Mouse (Mus musculus): ENCODE measurements around the gene Vstm5. TPM values are rescaled to one million over a fixed set of nuclear protein-coding genes. Genes with fewer than 3 reads are reported as not detected.
"Not testable (repeated sequence)": the region's sequence is repeated elsewhere in the genome, so short reads cannot be mapped to it uniquely, and the experiment has no call there.

Vstm5 gene
- 10 to 100 TPM in 1 of 2 experiments, 1 to 10 TPM in 1; 9.9 to 11.4 TPM for total RNA-seq (2021)
- long read RNA-seq, experiment 1, transcript Vstm5-201 (4 exons, 1,991 nt), result major isoform, 8 of 17 reads
- long read RNA-seq, experiment 1, partial matches to known transcripts, result 1 of 17 reads
- long read RNA-seq, experiment 1, other reads (novel, unspliced or antisense), result 8 of 17 reads
- long read RNA-seq, experiment 2, transcript Vstm5-201 (4 exons, 1,991 nt), result major isoform, 10 of 10 reads
- long read RNA-seq, experiment 2, partial matches to known transcripts, result 0 of 10 reads
- long read RNA-seq, experiment 2, other reads (novel, unspliced or antisense), result 0 of 10 reads

DNA sequence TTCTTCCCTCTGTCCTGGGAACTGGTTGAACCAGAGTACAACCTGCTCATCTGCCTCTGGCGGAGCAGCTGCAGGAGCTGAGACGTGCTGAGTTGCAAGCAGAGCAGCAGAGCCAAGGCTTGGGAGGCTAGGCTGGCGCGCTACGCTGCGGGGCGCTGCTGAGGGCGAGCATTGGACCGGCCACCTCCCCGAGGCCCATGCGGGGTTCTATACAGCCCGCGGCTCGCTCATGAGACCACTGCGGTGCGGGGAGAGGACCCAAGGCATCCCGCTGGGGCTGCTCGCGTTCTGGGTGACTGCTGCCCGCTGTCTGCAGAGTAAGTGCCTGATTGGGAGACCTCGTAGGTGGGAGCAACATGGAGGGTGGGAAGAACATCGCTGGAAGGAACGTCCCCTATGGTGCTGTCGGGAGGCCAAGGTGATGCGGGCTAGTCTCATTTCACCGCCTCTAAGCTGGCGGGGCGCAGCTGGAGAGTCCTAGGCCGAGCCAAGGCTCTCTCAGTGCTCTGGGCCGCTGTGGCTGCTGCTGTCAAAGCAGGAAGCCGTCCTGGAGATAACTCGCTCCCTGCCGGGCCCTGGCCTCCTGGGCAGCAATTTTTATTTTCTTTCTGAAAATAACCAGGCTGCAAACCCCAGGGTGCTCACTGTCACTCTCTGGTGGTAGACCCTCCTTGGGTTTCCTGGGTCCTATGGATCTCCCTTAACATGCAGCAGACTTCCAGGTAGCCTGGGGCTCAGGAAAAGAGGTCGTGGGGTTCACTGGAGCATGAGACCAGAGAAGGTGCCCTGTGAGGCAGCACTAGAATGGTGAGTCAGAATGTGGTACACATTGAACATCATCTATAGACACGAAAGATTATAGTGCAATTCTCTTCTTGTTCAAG, at the start of gene Vstm5:
Gene Vstm5, plus strand, starts transcription at position 4 of the 884 bp plus-strand sequence.
- peak; percentile 24 to 41 for DNase-seq (ENCODE audit: low spot score in 2 of 2)

DNA sequence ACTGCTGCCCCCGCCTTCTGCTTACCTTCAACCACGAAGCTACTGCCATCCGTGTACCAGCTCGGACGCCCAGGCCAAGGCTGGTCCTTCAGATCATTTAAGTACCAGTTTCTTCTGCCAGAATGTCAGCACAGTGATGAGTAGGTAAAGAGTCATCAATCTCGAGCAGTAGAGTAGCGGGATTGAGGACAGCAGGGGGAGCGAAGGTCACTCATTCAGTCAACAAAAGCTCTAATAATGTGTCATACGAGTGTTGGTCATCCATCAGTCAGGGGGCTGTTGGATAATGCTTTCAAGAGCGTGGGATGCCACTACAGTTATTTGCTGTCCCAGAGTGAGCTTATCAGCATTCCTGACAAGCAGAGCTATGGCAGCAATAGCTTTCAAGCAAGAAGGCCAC, 44.0 kb upstream of the Vstm5 start:
- not testable (repeated sequence) for DNase-seq (ENCODE audit: low spot score in 2 of 2)

DNA sequence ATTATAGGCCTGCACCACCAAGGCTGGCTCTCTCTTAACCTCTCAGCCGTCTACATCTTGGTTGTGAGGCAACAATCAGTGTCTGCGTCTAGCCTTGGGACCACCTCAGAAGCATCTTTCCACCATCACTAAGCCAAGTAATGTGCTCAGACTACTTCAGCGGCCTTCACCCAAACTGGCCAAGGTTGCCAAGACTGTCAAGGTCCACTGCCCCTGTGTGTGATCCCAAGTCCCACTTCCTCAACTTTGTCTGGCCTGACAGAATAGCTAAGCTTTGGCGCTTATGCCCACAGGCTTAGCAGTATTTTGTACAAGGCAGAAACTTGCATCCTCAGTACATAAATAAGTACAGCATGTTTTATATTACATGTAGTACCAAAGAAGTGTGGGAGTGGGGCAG, 32.2 kb upstream of the Vstm5 start:
- no peak for DNase-seq (ENCODE audit: low spot score in 2 of 2)

DNA sequence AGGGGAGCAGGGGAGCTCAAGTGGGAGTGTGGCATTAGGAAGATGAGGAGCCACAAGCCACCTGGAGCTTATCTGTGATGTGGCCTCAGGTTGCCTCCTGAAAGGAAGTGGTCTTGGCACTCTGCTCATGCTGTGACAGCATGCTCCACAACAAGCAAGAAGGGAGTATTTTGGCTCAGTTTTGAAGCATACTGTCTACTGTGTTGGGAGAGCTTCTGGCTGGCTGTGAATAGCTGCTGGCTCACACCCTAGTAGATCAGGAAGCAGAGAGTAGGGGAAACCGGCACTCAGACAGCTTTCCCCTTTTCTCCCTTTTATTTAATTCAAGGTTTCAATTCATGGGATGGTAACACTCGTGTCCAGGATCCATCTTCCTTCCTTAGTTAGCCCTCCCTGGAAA, 29.5 kb upstream of the Vstm5 start:
- no peak for DNase-seq (ENCODE audit: low spot score in 2 of 2)

DNA sequence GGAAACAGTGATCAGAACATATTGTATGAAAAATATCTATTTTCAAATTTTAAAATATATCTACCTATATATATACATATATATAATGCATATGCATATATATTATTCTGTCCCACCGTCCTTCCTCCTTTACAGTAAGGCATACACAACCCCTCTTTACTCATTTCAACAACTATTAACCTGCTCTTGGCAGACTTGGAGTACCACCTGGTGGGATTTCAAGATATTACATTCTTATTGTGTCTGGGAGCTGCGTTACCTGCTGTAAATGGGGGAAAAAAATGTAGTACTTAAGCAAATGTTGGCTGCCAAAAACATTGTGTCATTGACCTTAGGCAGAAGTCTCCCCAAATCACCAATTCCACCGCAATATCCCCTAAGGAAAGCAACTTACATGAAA, 27.0 kb upstream of the Vstm5 start:
- DNase-seq (ENCODE audit: low spot score in 2 of 2), result peak; percentile 9 to 21

DNA sequence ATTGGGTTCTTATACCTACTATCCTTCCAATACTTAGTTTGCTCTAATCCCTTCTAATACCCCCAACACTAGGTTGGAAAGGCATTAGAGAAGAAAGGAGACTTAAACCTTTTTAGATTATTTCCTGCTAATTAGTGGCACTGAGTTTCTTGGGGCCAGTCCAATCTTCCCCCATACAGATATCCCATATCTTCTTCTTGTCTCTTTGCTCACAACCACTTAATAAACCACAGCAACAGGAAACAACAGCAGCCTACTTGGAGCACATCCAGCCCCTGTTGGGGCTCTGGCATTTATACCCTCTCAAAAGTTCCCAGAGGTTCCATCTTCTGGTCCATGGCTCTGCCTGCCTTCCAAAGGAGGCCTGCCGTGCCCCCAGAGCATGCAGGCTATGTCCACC, 25.1 kb upstream of the Vstm5 start:
- DNase-seq (ENCODE audit: low spot score in 2 of 2), result no peak

DNA sequence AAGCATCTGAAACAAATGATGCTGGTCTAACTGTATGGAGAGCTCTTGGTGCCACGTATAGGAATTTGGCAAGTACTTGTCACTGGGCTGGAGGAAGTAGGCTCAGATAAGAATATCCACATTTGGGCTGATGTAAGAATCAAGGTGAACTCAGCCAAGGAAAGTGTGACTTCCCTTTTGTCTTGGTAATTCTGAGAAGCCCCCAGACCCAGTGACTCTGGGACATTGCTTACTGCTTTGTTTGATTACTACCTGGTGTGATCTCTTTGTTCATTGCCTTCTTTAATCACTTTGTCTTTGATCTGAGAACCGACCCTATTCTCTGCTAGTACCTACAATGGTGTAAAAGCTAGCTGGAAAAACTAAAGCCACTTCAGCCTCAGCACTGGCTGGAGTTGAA, 13.9 kb upstream of the Vstm5 start:
- no peak for DNase-seq (ENCODE audit: low spot score in 2 of 2)

DNA sequence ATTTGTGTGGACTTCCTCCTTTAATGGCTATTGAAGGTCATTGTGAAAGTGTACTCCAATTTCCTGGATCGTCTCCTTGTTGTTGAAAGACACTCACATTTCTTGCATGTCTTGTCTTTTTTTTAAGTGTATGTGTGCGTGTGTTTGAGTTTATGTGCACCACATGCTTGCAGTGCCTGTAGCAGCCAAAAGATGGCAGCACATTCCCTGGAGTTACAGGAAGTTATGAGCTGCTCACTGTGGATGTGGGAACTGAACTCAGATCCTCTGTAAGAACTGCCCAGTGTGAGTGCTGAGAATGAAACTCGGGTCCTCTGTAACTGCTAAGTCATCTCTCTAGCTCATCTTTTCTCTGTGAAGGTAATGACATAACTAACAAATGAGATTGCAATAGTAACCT, 6.4 kb upstream of the Vstm5 start:
- no peak for DNase-seq (ENCODE audit: low spot score in 2 of 2)

DNA sequence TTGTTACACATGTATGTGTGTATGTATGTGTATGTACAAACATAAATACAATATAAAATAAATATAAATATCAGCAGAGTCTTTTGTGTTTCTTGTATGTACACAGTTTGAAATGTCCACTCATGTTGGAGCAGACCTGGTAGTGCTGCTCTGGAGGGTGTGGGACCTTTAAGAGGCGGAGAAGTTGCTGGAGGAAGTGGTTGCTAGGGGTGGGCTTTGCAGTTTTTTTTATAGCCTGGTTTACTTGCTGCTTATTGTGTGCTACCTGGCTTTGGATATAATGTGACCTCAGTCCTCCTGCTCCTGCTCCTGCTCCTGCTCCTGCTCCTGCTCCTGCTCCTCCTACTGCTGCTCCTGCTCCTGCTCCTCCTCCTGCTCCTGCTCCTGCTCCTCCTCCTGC, 5.2 kb upstream of the Vstm5 start:
- no peak for DNase-seq (ENCODE audit: low spot score in 2 of 2)

DNA sequence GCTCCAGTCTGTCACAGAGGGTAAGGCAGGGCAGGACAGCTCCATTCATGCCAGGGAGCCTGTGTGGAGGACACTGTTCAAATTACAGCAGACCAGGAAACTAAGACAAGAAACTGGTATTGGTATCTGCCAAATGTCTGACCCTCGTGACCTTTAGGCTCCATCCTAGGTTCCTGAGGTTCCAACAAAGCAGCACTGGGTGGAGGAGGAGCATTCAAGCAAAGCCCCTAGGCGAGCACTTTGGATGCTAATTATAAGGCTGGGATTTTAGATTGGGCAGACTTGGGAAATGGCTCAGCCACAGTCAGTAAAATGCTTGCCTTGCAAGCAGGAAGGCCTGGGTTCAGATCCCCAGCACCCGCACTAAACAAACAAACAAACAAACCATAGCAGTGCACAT, 2.9 kb upstream of the Vstm5 start:
- DNase-seq (ENCODE audit: low spot score in 2 of 2), result no peak

DNA sequence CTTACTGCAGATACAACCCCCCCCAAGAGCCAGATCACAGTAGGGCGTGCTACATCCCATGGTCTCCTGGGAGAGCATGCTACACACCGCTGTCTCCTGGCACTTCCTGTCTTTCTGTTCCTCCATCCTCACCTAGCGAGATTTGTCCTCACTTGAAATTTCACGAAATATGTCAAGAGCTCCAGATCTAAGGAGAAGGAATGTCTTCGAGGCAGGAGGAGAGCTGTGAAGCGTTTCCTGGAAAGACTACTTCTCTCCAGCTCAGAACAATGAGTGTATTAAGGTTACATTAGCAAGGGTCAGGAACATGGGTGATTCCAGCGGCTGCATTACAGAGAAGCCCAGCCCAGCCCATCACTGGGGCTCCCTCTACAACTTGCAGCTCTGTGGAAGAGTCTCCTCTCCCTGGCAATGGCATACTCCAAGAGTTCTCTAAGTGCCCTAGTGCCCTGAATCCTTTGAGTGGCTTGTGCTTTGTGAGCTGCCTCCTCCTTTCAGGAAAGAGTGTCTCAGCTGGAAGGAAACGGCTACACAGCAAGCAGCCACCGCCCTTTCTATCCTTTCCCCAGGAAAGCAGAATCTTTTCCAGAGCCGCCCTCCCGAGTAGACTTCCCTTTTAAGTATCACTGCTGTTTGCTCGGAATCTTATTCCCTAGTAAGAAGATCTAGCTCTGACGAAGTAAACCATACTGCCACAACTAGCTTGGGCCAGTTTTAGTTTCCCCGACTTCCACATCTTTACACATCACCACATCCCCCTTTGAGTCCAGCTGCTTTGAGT, 1.1 kb upstream of the Vstm5 start:
- no peak for DNase-seq (ENCODE audit: low spot score in 2 of 2)

DNA sequence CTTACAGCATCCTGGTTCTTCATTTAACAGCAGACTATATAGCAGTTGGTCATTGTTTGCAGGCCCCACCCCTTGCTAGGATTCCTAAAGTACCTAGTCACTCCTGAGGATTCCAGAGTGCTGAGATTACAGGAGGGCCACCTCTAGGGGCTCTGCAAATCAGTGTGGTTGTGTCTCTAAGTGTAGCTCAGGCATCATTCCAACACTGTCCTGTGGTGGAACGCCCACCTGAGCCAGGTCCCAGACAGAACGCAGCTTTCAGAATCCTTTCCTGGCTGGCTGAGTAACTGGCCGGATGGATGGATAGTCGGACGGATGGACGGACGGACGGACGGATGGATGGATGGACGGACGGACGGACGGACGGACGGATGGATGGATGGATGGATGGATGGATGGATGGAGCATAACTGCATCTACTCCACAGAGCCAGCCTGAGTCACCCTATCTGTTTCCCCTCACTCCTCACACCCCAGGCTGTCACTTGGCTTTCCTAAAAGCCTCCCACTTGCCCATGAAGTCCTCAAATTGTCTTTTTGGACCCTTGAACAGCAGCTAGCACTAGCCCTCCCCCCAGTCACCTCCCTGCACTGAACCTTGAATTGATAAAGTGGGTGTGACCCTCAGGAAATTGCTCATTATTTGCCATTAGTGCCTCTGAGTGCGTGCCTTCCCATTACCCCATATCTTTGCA, 401 bp upstream of the Vstm5 start:
- DNase-seq (ENCODE audit: low spot score in 2 of 2), result no peak

DNA sequence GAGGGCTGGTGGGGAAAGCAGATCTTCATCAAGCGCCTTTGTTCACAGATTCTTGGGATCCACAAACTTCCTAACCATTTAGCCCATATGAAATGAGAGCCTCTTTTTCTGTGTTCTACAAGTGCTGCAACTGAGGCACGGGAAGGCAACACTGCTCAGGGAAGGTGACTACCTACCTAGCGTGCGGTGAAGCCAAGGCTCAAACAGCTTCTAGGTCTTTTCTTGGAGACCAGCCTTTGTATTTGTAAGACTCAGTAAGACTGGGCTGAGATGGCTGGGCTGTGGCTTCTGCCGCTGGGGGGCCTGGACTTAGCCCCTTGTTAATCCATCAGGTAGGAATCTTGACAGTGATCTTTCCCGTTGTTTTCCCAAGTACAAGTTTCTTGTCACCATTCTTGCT, 1.2 kb downstream of the Vstm5 start:
- no peak for DNase-seq (ENCODE audit: low spot score in 2 of 2)

DNA sequence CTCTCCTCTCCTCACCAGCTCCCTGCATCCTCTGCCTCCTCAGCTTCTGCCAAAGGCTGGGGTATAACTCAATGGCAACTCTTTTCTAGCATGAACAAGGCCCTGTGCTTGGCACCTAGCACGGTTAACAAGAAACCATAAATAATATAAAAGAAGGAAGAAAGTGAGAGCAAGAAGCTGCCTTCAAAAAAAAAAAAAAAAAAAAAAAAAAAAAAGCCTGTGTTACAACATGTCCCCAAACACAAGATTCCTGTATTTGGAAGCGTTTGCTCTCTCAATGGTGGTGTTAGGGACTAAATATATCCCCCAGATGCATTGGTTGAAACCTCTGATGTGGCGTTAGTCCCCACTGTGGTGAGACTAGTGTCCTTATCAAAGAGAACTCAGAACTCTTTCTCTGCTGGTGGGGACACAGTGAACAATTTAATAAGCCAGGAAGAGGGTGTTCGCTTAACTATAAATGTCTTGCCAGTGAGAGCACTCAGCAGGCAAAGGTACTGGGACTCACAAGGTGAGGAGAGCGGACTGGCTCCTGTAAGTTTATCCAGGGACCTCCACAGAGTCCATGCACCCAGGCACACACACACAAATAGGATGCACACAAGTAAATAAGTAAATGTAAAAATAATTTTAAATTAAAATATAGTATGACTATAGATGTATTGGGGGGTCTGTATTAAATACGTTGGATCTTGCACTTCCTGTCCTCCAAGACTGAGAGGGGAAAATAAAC, 2.2 kb downstream of the Vstm5 start:
- no peak for DNase-seq (ENCODE audit: low spot score in 2 of 2)

DNA sequence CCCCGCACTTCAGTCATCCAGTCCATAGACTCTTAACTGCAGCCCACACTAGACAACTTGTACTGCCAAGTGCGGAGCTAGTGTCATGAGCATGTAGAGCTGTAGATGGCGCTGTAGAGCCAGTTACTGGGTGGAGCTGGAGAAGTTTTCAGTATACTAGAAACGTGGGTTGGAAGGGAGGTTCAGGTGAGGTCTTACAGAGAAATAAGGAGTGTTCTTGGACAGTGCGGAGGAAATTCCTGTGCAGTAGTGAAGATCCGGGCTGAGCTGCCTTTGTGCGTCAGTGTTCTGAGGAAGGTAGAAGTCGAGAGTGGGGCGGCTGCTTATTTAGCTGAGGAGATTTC, 2.7 kb downstream of the Vstm5 start:
- DNase-seq (ENCODE audit: low spot score in 2 of 2), result peak; percentile 39 to 55

DNA sequence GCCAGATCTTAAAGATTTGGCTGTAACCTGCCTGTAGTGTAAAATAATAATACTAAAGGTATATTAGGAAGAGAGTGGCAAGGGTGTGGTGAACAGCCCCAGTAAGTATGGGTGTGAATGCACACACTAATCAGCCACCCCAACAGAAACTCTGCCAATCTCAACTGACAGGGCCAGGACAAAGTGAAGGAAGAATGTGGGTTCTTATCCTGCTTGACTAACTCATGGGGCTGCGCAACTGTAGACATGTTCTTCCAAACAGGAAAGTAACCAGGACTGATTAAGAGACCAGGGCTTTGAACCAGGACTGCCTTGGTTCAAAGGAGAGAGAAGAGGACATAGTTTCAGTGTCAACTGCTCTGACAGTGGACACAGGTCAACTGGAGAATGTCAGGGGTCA, 3.3 kb downstream of the Vstm5 start:
- no peak for DNase-seq (ENCODE audit: low spot score in 2 of 2)

DNA sequence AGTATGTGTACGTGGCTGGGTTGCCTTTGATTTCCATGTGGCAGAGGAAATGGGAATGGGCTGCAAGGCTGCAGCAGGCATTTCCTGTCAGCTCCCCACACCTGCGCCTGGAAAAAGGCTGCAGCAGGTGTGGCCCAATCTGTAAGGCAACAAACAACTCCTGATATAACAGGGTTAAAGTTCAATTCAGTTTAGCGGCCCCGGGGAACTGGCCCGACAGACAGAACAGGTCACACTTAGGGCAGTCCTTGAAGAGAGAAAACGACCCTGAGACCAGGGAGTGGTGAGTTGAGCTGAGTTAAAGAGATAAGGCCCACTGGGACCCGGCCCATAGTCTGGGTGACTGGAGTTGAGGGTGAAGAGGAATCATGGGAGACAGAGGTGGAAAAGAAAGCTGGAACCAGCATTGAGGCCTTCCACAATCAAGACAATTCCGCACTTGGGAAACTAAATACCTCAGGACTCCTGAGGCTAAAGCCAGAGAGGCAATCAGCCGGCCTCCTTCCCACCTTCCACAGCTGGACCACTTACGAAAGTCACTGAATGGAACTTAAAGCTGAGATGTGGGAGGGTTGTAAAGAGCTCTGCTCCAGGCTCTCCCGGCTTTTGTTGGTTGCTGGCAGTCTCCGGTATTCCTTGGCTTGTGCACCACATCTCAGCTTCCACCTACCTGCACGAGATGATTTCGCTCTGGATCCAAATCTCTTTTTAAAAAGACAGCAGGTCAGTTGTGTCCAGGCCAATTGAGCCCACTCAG, 6.7 kb downstream of the Vstm5 start:
- no peak for DNase-seq (ENCODE audit: low spot score in 2 of 2)

DNA sequence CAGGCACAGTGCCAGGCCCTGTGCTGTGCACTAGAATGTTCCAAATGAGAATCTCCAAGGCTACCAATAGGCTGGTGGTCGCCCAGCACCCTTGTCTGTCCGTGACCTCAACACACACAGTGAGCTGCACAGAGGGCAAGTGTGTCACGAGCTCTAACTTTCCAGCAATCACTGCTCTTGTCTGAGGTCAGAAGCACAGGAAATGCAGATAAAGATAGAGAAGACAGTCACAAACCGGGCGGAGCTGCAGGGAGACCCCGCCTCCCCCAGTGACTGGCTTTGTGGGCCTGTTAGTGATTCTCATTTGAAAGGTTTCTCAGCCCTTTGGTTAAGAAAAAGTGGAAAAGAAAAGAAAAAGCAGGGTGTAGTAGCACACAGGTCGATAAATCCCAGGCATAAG, 11.5 kb downstream of the Vstm5 start:
- DNase-seq (ENCODE audit: low spot score in 2 of 2), result no peak

DNA sequence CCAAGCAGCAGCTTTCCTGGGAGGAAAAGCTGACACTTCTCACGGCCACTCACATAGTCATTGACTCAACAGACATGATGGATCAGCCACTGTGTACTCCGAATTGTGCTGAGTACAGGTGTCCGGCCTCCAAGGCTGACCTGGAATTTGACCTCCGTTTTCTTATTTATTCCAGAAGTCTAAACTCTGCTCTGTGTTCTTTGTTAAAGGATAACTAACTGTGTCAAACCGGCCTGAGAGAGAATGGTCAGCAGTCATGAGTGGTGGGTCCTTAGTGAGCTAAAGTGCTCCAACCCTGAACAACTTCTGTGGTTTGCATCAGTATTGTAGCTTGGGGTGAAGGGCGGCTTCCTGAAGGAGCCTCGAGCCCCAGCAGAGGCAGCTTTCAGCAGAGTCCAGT, 13.4 kb downstream of the Vstm5 start:
- no peak for DNase-seq (ENCODE audit: low spot score in 2 of 2)

DNA sequence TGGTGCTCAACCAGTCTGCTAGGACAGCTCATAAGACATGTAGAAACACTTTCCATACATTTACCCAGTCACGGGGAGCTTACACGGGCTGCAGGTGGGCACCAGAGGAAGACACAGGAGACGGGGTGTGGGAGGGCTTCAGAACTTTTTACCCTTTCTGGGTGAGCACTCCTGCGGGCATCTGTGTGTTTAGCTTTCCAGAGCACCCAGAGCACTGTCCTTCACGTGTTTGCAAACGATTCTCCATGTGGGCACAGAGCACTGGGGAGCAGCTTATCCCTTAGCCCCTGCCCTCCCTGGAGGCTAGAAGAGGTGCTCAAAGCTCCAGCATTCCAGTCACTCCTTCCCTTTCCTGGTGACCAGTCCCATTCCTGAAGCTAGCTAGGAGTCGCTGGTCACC, 15.7 kb downstream of the Vstm5 start:
- no peak for DNase-seq (ENCODE audit: low spot score in 2 of 2)

Measured in left cerebral cortex, adult 18-20 months (tissue).